Comparison of ENCODE assay signal across 9 mouse cellular contexts in genomic region chr11:119937772-119938502, GRCm38 (mm10). TPM values are rescaled to one million over a fixed set of nuclear protein-coding genes. Genes with fewer than 3 reads are reported as not detected.
DNase-seq lines count a peak whose midpoint lies in the region; ATAC-seq lines count a peak whose summit lies in the region.
"Had no signal": no experiment of that assay in that cellular context is flagged by ENCODE, and none has a peak within 500 bp of the region (broad histone marks: within the 10 kb centered on the region; RNA-seq: fewer than 3 reads in every experiment).

No protein-coding gene starts in this region.

- DNase-seq in forebrain, embryonic 10.5 days (ENCODE audit: extremely low spot score, low spot score), result no peak
- DNase-seq in forebrain, embryonic 11.5 days (ENCODE audit: low spot score), result no peak
- DNase-seq in right cerebral cortex, adult 2 months (ENCODE audit: low spot score in 2 of 2), result peak; percentile 64 to 75
- DNase-seq in right cerebral cortex, postnatal 10 days (ENCODE audit: low spot score in 2 of 2), result no peak
- peak; percentile 66 to 81 for DNase-seq in left cerebral cortex, postnatal 36 days (ENCODE audit: low spot score in 2 of 2)
- DNase-seq in spleen, adult 18-20 months, result no peak
- DNase-seq in B cell, adult 2 months, result no peak
- no peak for DNase-seq in Muller cell, postnatal 12 days (ENCODE audit: inconsistent ontology term)

- peaks cover 76% of the 10 kb centered on the region for H3K4me1 ChIP-seq in forebrain, embryonic 10.5 days
- peaks cover 8% of the 10 kb centered on the region; the same call in 1 of the 2 replicates for H3K4me1 ChIP-seq in forebrain, embryonic 11.5 days (replicated peaks; ENCODE audit: control insufficient read depth, insufficient read depth, low read length)

- H3K36me3 ChIP-seq in forebrain, embryonic 10.5 days (replicated peaks), result no peaks in the 10 kb centered on the region
- H3K36me3 ChIP-seq in forebrain, embryonic 11.5 days (ENCODE audit: control insufficient read depth, insufficient read depth, low read length), result no peaks in the 10 kb centered on the region; the same call in 1 of the 2 replicates

- 68% methylated on average over 19 of the region's 19 CpGs for WGBS in forebrain, embryonic 10.5 days
- 72% methylated on average over 19 of the region's 19 CpGs for WGBS in forebrain, embryonic 11.5 days

- H3K9me3 ChIP-seq in forebrain, embryonic 10.5 days, result no peaks in the 10 kb centered on the region
- no peaks in the 10 kb centered on the region for H3K9me3 ChIP-seq in forebrain, embryonic 11.5 days (ENCODE audit: control insufficient read depth, low read length)

- H3K4me2 ChIP-seq in forebrain, embryonic 11.5 days (ENCODE audit: low read depth, low read length, severe bottlenecking), result no peak overlapping the region

- intact Hi-C loops in left cerebral cortex, postnatal 36 days (cut with DNase I), result loop anchor here (1.0 kb wide), 1 partner anchor 53 kb away; no protein-coding TSS in a partner anchor

- no peak overlapping the region for H3K4me3 ChIP-seq in forebrain, embryonic 10.5 days
- H3K4me3 ChIP-seq in forebrain, embryonic 11.5 days (ENCODE audit: low read depth, low read length), result no peak overlapping the region

- H3K27me3 ChIP-seq in forebrain, embryonic 10.5 days (ENCODE audit: poor library complexity, severe bottlenecking), result peaks cover 41% of the 10 kb centered on the region
- peaks cover 5% of the 10 kb centered on the region; the same call in 1 of the 2 replicates for H3K27me3 ChIP-seq in forebrain, embryonic 11.5 days (ENCODE audit: control insufficient read depth, insufficient read depth, low read length)

- H3K27ac ChIP-seq in forebrain, embryonic 10.5 days, result peak overlapping the region; percentile 44; the same call in 1 of the 2 replicates
- H3K27ac ChIP-seq in forebrain, embryonic 11.5 days (ENCODE audit: low read depth, low read length), result no peak overlapping the region
- H3K27ac ChIP-seq: macrophage had no signal

- ATAC-seq in forebrain, embryonic 11.5 days (replicated peaks; ENCODE audit: low FRiP score), result no peak

- H3K9ac ChIP-seq in forebrain, embryonic 11.5 days (ENCODE audit: low read length), result no peak overlapping the region; the same call in 1 of the 2 replicates

RNA-seq across cellular contexts. Expression of gene Baiap2, which starts 4.6 kb away (rescaled TPM):
- polyA plus RNA-seq in forebrain, embryonic 10.5 days (2016; fragmentation: Nextera tagmentation; extraction: Ambion mirVana), result 9.6 and 11.1 TPM in 2 replicates
- polyA plus RNA-seq in forebrain, embryonic 11.5 days (2014; fragmentation: Nextera tagmentation; extraction: Ambion mirVana), result 10.4 and 12.1 TPM in 2 replicates
- total RNA-seq in left cerebral cortex, postnatal 36 days (2021), result 100 to 1,000 TPM; 228 to 303 TPM

RNA-seq across cellular contexts. Expression of gene Chmp6, which starts 24.7 kb away (rescaled TPM):
- 114 and 124 TPM in 2 replicates for polyA plus RNA-seq in forebrain, embryonic 10.5 days (2016; fragmentation: Nextera tagmentation; extraction: Ambion mirVana)
- polyA plus RNA-seq in forebrain, embryonic 11.5 days (2014; fragmentation: Nextera tagmentation; extraction: Ambion mirVana), result 104 and 107 TPM in 2 replicates
- total RNA-seq in left cerebral cortex, postnatal 36 days (2021), result 10 to 100 TPM; 43.7 to 45.4 TPM

Comparison
In these comparisons a context has a peak if more than half of its experiments do, and no peak if none do; other contexts are left out.
1. DNase-seq: peak in right cerebral cortex, adult 2 months (2 of 2) and left cerebral cortex, postnatal 36 days (2 of 2); none in forebrain, embryonic 10.5 days (single experiment), forebrain, embryonic 11.5 days (single experiment), right cerebral cortex, postnatal 10 days (0 of 2), spleen, adult 18-20 months (0 of 2), B cell, adult 2 months (0 of 2) and Muller cell, postnatal 12 days (single experiment).